Mouse (Mus musculus) liver, postnatal 0 days (tissue): ENCODE results near the gene Ptprc.

Source experiments
- CTCF ChIP-seq: sonication (generic); IDR thresholded peaks from 2 replicates; pipeline ENCODE4 v1.5.1; 2016; ENCODE audit warnings: antibody characterized with exemption, low read depth
- EP300 ChIP-seq: IDR thresholded peaks from 2 replicates; pipeline ENCODE4 v1.6.1; 2016; ENCODE audit warnings: antibody characterized with exemption, low read depth, mild to moderate bottlenecking

DNA sequence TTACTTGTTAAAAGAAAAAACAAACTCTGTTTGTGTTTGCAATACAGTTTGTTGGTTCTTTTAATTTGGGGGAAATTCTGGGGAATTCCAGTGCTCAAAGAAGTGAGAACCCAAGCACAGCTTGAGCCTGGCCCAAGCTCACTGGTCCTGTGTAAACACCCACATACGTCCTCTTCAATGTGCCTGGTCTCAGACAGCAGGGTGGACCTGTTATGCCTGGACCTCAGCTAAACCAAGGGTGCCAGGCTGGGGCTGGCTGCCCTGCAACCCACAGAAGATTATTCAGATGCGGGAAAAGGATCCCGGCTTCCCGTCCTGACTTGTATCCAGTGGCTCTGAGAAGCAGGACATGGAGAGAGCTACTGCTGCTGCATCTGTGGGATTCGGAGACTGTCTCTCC, 138.0 kb downstream of the Ptprc start:
- TF ChIP-seq CTCF (no peak), EP300 (no peak)
